Mouse (Mus musculus) cortical plate, adult 2 months (tissue): ENCODE measurements around the gene Cd24a.

Experiments
- CTCF ChIP-seq: fragments of 200-500 bp; IDR thresholded peaks from 2 replicates; pipeline ENCODE4 v1.5.1; 2011; ENCODE audit warnings: mild to moderate bottlenecking, control low read depth, low read length; ENCODE audit not compliant: insufficient read depth; ENCODE audit errors: extremely low read depth
- POLR2A ChIP-seq: fragments of 200-500 bp; IDR thresholded peaks from 2 replicates; pipeline ENCODE4 v1.6.1; 2011; ENCODE audit warnings: mild to moderate bottlenecking, low read length, control low read depth; ENCODE audit not compliant: insufficient read depth; ENCODE audit errors: extremely low read depth

- TF ChIP-seq POLR2A (no peak), CTCF (no peak)
Observed at GRCm38 (mm10) chr10:43557630-43558165, 20.4 kb upstream of the Cd24a start.
